Mouse (Mus musculus): Measurements from ENCODE around the gene Pou2f1.
A peak's percentile ranks its signal among the peaks of the same experiment; 100 is the strongest.

The Pou2f1 gene

DNA sequence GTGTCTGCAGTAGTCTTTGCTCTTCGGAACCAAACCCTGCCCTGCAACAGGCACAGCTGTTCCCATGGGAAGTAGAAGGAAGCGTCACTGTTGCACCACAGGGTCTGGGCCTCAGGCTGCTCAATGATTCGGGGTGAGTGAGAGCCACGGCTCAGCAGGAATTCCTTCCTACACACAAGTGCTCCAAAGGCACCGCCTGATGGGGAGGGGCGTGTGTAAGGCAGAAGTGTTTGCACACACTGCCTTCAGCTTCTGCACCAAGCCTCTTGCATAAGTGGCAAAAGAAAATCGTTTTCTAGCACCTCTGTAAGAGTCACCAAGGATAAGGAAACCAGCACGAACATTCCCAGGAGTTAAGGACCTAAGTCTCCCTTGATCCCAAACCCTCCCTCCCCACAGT lies 127.8 kb downstream of the Pou2f1 start:
- no peak for DNase-seq

DNA sequence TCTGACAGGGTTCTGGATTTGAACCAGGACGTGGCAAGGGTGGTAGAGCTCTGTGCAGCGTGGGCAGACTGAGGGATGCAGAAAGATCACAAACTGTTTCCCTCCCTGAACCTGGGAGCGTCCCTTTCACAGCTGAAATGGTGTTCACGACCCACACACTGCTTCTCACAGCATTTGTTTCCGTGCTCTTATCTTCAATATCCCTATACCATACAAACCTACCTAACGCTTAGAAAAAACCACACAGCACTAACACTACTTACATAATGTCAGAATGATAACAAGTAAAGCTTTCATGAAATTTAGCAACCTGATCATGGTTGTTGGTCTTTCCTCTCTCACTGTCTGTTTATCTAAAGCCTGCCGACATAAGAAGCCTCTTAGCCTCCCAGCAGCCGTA lies 133.8 kb downstream of the Pou2f1 start:
- DNase-seq: no peak

DNA sequence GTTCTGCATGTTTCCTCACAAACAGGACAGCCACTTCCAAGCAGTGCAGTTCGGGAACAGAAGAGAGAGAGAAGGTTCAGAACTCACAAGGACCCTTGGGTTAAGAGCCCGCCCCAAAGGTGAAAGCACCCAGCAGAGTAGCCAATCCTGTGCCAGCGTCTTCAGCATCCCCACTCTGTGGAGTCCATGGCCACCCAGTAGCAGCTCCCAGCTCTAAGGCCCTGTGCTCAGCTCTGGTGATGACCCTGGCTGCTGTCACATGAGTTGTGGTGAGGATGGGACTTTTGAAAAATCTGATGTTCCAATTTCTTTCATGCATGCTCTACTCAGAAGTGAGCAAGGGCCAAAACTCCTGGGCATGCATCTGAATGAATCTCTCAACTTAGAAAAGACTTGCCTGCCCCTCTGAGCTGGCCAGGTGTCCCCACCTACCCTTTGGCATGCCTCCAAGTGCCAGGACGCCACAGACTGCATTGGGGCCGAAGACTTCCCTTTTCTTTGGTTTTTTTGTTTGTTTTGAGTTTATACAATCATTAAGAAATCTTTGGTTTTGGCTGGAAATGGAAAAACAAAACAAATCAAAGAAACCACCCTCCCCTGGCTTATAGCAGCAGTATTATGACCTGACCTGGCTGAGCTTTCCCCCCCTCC lies 135.7 kb downstream of the Pou2f1 start:
- DNase-seq: no peak

DNA sequence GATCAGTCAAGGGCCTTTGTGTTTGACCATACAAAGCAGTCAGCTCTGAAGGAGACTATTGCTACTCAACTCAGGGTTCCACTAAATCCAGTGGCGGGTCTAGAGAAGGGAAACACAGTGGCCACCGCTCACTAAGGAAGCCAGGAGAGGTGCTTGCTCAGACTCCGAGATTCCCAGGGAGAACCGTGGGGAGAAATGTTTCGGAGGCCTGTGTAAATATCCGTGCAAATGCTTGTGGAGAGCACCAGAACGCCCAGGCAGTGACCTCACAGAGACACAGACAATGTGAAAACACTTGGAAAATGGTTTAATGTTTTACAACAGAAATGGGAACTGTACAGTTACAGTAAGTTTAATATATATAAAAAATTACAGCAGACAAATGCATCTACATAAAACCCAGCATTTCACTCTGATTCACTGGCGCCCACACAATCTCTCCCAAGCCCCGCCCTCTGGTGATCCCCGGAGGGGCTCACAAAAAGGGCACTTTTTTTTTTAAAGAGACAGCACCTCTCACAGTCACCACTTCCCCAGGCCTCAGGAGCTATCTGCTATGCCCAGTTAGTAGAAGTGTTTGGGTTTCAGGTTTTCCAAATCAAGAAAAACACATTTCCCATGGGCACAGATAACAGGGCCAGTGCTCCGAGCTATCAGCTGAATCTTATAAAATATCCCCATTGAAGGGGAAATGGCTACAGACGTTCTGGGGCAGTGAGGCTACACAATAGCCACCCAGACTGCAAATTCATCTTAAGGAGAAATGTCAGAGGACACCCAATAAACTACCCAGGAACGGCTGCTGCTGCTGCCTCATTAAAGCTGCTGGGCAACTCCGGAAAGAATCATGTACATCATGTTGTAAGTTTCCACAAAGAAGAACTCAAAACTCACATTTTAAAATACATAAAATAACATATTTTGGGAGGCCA lies 137.3 kb downstream of the Pou2f1 start:
- DNase-seq: no peak

DNA sequence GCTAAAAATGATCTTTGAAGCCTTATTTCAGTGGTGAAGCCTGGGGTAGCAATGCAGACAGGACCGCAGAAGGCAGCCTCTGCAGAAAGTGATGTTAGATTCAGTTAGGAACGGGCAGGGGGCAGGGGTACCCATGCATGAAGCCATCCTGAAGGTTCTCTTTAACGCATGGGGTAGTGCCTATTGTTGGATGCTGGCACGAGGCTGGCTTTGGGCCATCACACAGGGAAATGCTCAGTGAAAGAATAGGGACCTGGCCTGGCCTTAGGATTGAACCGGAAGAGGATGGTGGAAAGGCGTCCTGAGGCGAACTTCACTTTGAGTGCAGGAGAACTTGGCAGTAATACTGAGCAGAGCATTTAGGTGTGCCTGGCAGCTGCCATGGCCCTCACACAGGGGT lies 140.4 kb downstream of the Pou2f1 start:
- DNase-seq: no peak

DNA sequence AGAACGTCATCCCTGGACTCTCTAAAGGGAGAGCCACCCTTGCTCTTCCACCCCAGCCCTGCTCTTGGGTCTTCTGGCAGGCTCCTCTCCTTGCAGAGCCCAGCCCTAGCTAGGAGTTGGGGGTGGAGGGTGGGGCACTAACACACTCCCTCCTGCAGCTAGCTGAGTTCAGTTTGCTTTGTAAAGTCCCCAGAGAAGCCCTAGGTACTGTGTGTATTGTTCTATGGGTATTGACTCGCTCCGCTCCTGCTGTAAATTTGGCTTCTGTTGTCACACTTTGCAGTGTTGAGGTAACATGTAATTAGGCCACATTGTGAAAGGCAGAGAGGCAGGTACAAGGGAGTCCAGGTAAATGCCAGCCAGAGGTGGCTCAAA lies 141.3 kb downstream of the Pou2f1 start:
- DNase-seq: no peak

DNA sequence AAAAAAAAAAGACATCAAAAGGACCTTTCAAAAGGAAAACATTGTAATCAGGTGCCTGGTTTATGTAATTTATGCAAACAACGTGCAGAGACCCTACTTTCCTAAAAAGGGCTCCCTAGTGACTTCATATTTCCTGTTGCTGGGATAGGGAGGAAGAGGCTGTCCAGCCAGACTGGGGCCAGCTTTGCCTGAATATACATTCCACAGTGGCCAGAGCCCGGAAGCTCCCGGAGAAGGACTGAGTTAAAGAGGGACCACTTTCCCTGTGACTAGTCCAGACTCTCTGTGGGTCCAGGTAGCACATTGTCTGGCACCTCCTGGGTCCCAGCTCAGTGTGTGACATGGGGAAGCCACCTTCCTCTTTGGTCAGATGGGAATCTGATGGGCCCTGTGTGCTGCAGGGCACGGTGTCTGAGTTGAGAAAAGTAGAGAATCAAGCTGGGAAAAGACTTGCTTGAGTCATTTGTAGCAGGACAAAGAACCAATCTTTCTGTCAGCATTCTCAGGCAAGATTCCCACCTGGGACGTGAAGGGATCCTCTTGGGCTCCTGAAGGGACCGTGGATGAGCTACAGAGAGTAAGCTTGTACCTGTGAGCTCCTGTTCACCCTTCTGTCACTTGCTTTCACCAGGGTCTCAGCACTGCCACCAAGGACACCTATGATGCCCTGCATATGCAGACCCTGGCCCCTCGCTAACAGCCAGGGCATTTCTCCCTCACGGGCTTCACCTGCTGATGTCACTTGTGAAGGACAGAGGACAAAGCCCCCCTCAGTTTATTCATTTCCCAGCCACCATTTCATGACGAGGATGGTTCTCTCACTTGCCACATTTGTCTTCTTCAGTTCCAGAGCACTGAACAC lies 141.9 kb downstream of the Pou2f1 start:
- DNase-seq: no peak

DNA sequence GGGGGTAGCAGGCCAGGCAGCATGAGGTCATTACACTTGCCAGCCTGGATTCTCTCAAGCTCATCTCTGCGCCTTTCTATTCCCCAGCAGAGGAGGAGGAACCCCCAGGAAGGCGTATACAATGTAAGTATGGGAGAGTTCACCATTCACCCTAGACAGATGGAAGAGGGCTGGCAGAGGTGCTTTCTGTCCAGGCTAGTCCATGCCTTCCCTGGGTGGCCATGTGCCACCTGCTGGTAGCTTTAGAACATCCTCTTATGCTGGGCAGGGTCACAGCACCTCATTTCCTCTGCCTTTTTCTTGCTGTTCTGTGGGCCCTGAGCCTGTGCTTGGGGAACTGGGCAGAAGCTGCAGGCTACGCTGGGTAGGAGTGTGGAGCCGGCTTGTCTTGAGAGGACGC lies 144.1 kb downstream of the Pou2f1 start:
- no peak for DNase-seq

DNA sequence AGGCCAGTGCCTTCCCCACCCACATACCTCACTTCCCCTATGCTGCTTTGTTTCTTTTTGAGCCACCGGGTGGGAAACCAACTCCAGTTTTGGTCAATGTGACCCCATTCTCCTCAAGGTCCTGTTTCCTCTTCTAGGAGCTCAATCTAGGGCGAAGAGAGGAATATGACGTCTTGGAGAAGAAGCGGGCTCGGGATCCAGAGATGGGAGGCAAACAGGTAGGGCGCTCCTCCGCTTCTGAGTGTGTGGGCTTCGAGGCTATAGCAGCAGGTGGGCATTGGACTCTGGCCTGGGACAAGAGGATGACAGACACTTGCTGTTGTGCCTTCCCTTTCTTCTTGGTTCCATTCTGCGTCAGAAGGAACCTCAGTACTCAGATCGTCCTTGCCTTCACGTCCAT lies 145.2 kb downstream of the Pou2f1 start:
- DNase-seq: no peak

DNA sequence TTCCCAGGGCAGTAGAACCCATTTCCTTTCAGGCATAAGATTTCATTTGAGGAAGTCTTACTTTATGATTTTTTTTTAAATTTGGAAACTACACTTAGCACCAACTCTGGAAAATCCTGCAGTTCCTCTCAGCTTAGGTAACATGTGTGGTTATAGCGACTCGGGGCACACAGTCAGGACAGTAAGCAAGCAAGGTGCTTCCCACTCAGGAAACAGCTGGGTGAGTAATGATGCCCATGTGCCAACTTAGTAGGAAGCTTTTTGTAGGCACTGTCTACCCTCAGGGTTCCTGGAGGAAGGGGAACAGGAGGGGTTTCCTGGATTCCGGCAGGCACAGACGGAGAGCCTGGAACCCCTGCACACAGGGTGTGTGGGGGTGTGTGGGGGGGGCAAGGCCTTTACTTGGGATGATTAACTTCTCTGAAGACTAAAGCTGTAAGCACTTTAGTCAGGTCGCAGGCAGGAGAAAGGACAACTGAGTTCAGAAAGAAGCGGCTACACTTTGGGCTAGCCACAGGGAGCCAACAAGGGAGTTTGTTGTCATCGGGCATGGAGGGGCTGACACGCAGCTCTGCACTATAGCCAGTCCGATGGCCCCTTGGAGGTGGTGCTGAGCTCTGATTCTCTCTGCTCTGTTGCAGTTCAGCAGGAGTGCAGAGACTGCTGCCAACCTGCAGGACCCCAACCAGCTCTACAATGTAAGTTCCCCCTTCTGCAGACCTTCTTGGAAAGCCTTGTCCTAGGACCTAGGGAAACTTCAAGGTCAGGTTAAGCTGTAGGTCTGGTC lies 146.5 kb downstream of the Pou2f1 start:
- no peak for DNase-seq

DNA sequence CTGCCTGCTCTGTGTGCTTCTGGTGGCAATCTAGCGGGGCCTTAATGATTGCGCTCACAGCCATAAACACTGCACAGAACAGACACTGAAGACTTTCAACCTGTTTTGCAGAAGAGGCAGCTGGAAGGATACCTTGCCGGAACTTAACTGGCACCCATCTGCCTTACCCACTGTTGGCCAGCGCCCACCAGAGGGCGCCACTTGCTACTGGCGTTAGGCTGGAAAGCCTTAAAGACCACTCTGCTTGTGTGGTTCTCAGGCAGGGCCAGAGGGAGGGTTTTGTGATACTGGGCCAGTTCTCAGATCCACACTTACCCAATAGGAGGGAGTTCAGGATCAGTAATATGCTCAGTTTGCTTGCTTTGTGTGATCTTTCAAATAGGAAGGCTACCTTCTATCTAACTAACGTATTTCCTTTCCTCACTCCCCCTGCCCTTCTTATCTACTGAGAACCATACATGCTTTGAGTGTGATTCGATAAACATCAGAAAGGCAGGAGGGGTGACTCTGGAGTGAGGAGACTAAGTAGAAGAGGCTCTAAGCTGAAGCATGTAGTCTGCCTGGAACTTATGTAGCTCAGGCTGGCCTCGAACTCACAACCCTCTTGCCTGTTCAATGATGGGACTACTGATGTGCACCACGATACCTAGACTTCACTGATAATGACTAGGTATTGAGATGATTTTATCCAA lies 148.6 kb downstream of the Pou2f1 start:
- peak; percentile 57 for DNase-seq

DNA sequence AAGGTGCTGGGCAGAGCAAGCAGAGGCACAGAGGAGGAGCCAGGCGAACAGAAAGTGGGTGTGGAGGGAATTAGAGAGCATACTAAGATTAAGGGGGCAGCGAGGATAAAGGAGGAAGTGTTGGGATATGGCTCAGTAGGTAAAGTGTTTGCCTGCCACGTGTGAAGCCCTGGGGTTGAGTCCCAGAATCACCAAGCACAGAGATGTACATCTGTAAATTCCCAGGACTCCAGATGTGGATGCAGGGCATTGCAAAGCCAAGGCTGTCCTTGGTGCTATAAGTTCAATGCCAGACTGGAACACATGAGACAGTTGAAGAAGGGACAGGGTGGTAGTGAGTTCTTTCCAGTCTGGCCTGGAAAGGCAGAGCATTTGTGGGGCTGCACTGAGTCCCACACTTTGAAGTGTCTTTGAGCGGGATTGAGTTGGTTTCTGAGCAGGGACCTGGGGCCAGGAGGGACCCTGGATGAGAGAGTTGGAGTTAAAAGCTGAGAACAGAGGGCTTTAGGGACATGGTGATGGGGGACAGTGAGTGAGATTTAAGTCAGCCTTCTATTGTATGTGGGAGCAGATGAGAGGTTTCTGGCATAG lies 149.3 kb downstream of the Pou2f1 start:
- no peak for DNase-seq

DNA sequence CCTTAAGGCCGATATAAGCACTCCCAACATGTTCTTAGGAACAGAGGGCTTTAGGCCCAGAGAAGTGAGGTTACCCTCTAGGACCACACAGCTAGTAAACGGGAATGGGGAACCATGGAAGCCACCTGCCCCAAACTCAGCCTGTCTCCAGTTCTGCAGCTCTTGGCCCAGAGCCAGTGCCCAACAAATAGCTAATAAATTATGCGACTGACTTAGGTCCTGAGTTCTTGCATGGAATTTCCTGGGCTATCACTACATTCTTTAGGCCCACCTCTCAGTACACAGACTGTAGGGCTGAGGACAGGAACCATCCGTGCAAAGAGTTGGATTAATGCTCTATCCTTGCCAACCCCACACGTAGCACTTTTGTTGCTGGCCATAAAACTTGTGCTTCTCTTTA lies 150.3 kb downstream of the Pou2f1 start:
- DNase-seq: no peak

DNA sequence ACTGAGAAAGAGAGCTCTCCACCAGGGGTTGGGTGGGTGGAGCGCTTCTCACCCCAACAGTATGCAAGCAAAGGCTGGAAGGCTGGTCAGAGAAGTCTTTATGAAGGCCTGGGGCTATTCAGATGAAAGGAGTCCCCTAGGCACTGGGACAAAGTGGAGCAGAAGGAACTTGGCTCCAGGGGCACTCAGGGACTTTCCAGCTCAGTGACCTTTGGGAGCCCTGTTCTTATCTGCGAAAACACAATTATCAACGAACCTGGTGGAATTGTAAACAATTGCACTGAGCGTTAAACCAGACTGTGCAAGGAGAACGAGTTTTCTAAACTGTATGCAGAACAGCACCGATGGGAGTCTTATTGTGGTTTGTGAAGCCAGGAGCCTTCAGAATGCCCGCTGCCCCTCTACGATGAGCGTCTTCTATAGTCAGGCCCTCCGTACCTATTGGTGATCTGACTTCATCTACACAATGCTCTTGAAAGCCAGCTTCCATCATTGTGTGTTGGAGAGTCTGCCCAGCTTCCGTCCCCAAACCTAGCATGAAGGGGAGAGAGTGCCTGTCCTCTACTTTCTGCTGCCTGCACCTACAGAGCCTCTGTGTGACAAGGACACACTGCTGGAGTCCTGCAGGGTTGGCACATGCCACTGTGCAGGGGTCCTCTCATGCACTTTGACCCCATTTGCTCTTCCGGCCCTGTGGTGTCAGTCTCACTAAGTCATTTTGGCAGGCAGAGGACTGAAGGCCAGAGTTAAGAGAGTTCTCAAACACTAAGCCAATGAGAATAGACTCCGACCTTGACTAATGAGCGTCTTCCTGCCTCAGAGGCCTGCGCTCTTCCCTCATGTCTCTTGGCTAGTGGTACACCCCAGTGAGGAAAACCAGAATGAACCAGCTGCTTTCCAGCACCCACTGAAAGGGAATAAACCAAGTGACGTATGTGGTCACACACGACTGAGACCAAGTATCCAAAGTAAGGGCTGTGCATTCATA lies 152.7 kb downstream of the Pou2f1 start:
- no peak for DNase-seq

DNA sequence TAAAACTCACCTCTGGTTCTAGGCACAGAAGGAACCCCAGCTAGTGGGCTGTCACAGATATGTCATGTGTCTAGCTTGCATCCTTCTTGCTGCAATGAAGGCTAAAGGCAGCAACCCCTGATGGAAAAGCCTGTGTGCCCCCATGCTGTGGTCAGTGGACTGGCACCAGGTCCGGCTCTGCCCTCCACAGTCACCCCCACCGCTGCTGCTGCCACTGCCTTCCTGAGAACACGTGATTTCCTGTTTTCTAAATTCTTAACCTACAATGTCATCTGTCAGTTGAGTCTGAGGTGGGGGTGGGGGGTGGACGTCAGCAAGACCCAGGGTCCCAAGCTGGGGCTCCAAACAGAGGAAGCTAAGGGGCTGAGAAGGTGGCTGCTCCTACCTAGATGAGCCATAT lies 153.6 kb downstream of the Pou2f1 start:
- no peak for DNase-seq

DNA sequence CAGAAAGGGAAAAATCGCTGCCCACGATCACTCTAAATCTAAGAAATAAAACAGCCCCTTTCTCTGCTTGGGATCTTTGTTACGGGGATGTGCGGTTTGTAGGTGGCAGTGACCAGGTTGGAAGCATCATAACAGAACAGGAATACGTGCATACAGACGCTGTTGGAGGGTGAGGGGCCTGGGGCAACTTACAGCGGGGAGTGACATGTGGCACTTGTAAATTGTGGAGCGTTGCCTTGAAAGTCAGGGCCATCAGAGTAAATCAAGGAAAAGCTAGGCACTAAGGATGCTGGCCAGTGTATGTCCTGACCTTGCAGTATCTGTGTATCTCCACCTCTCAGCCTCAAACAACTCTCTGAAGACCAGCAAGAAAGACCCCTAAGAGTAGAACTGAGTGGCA lies 154.1 kb downstream of the Pou2f1 start:
- no peak for DNase-seq

DNA sequence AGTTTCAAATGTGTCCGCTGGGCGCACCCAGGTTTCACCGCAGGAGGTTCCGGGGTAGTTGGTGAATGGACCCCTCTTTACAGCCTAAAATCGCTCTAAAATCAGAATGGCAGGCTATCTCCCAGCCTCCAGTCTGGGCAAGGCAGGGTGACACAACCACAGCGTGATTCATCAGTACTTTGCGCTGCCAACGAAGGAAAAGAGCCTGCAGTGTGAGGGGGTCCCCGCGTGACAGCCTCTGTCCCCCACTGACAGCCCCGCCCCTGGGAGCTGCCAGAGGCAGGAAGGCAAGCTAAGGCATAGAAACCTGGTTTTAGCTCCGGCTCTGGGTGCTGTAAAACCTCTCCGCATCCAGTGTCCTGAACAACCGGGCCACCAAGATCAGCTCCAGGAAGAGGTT lies 157.1 kb downstream of the Pou2f1 start:
- no peak for DNase-seq

DNA sequence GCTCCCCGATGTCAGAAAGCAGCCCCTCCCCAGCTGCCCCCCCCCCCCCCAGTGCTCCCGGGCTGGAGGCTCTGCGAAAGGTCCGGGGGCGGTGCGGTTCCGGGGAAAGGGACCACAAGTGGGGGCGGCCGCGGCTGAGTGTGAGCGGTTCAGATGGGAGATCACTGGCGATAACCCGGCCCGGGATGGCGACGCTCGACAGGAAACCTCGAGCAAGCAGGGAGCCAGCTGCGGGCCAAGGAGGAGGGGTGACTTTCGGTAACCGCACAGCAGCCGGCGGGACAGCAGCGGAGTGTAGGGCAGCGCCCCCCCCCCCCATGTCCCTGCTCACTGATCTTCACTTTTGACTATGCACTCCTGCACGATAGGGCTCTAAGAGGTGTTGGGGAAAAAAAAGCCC lies 157.5 kb downstream of the Pou2f1 start:
- DNase-seq: no peak

DNA sequence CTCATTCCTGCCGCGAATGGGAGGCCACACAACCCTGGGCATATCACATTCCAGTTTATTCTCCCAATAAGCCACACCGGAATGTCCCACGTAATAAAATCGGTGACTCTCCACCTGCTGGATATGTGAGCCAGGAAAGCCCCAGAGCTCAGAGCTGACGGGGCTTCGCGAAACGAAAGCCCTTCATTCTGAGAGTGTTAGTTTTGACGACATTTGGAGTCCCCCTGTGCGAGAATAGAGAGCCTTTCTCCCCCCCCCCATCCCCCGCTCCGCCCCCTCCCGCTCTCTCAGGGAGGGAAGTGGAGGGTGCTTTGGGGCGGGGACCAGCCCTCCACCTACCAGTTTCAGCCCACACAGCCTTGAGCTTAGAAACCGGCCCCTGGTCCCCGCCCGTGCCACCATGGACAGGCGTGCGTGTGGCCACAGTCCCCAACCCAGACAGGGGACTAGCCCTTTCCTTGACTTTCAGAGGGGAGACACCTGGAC lies 158.0 kb downstream of the Pou2f1 start:
- DNase-seq: no peak

DNA sequence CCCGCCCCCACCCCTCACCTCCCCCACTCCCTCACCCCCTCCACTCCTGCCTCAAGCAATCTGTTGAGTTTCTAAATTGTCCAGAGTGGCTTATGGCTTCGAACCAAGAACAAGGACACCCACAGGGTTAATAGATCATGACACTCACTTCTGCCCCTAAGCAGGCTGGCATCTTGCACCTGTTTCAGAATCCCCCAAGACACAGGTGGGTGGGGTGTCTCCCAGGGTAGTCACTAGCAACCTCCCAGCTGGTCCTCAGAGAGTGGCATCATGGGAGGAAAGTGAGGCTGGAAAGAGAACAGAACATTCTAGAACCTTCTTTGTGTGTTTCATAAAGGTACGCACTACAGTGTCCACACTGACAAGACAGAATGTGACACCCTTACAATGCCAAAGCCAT lies 158.9 kb downstream of the Pou2f1 start:
- DNase-seq: no peak

All from kidney, adult 9 months (tissue).